Mouse (Mus musculus) myocyte (in vitro differentiated cells): ENCODE results near the gene Pomgnt2.

Source experiments
- CEBPB ChIP-seq: IDR thresholded peaks from 2 replicates; pipeline ENCODE4 v1.6.1; 2011; ENCODE audit warnings: mild to moderate bottlenecking, moderate library complexity; ENCODE audit not compliant: poor library complexity, insufficient read depth, severe bottlenecking
- E2F4 ChIP-seq: IDR thresholded peaks from one replicate; pipeline ENCODE4 v1.6.1; 2011; ENCODE audit warnings: mild to moderate bottlenecking, control low read depth, moderate library complexity; ENCODE audit not compliant: insufficient read depth
- POLR2A ChIP-seq: IDR thresholded peaks from one replicate; pipeline ENCODE4 v1.6.1; 2011; ENCODE audit warnings: low read depth, mild to moderate bottlenecking, control low read depth, moderate library complexity; ENCODE audit not compliant: insufficient read length
- POLR2AphosphoS2 ChIP-seq: IDR thresholded peaks from one replicate; pipeline ENCODE4 v1.6.1; 2011; ENCODE audit warnings: low read depth, control low read depth; ENCODE audit not compliant: insufficient read length
- REST ChIP-seq: IDR thresholded peaks from one replicate; pipeline ENCODE4 v1.6.1; 2011; ENCODE audit warnings: mild to moderate bottlenecking, control low read depth, moderate library complexity; ENCODE audit not compliant: insufficient read depth, insufficient read length
- TCF12 ChIP-seq: IDR thresholded peaks from one replicate; pipeline ENCODE4 v1.6.1; 2011; ENCODE audit warnings: mild to moderate bottlenecking, control low read depth; ENCODE audit not compliant: poor library complexity, insufficient read depth, severe bottlenecking

- TF ChIP-seq POLR2A: no peak
- TF ChIP-seq E2F4: no peak
- no peak for TF ChIP-seq TCF12
- no peak for TF ChIP-seq REST
- no peak for TF ChIP-seq CEBPB
- TF ChIP-seq POLR2AphosphoS2: no peak
Observed at GRCm38 (mm10) chr9:121995077-121995476, 1.8 kb downstream of the Pomgnt2 start.
